ENCODE assay signal across 8 mouse cellular contexts in genomic region chr4:45107066-45107465, GRCm38 (mm10). TPM values are rescaled to one million over a fixed set of nuclear protein-coding genes. Genes with fewer than 3 reads are reported as not detected.
DNase-seq lines count a peak whose midpoint lies in the region; ATAC-seq and TF ChIP-seq lines count a peak whose summit lies in the region.

No protein-coding gene starts in this region.

- ATAC-seq in forebrain, postnatal 0 days, result no peak
- ATAC-seq in limb, embryonic 13.5 days (ENCODE audit: low FRiP score, low read depth), result no peak
- no peak for ATAC-seq in activated CD4-positive, CD25-positive, alpha-beta regulatory T cell, adult 4 months

- H3K4me2 ChIP-seq in forebrain, postnatal 0 days (ENCODE audit: low read depth), result peak overlapping the region; percentile 58
- H3K4me2 ChIP-seq in limb, embryonic 13.5 days (replicated peaks), result peak overlapping the region; percentile 86

- no peak for TF ChIP-seq CTCF in forebrain, postnatal 0 days (IDR thresholded peaks at IDR 0.05; ENCODE audit: low read depth)

- no peaks in the 10 kb centered on the region for H3K9me3 ChIP-seq in forebrain, postnatal 0 days (ENCODE audit: low read length)
- no peaks in the 10 kb centered on the region for H3K9me3 ChIP-seq in limb, embryonic 13.5 days

- peak; percentile 10 for DNase-seq in thymus, postnatal 14 days
- no peak for DNase-seq in thymus, postnatal 25 days
- DNase-seq in forebrain, postnatal 0 days, result no peak
- DNase-seq in right cerebral cortex, postnatal 4 days, result no peak
- DNase-seq in ovary, postnatal 36 days (ENCODE audit: low spot score), result no peak
- DNase-seq in gastrocnemius, adult 8-10 months (ENCODE audit: low spot score in 2 of 2), result no peak

- WGBS in forebrain, postnatal 0 days, result 5% methylated on average over 4 of the region's 4 CpGs
- 11% methylated on average over 4 of the region's 4 CpGs for WGBS in limb, embryonic 13.5 days

- no peaks in the 10 kb centered on the region for H3K27me3 ChIP-seq in forebrain, postnatal 0 days (ENCODE audit: insufficient read depth, low read length)
- H3K27me3 ChIP-seq in limb, embryonic 13.5 days, result no peaks in the 10 kb centered on the region

- peaks cover 24% of the 10 kb centered on the region; the same call in 1 of the 2 replicates for H3K36me3 ChIP-seq in forebrain, postnatal 0 days (ENCODE audit: insufficient read depth)
- peaks cover 33% of the 10 kb centered on the region for H3K36me3 ChIP-seq in limb, embryonic 13.5 days

- H3K27ac ChIP-seq in forebrain, postnatal 0 days (ENCODE audit: low read depth, low read length), result no peak overlapping the region
- no peak overlapping the region for H3K27ac ChIP-seq in limb, embryonic 13.5 days

- peaks cover 10% of the 10 kb centered on the region for H3K4me1 ChIP-seq in forebrain, postnatal 0 days (ENCODE audit: insufficient read depth)
- H3K4me1 ChIP-seq in limb, embryonic 13.5 days, result peaks cover 16% of the 10 kb centered on the region

- H3K4me3 ChIP-seq in forebrain, postnatal 0 days (ENCODE audit: low read depth, low read length), result peak overlapping the region; percentile 70
- peak overlapping the region; percentile 94 for H3K4me3 ChIP-seq in limb, embryonic 13.5 days

- peak overlapping the region; percentile 78 for H3K9ac ChIP-seq in forebrain, postnatal 0 days
- H3K9ac ChIP-seq in limb, embryonic 13.5 days, result peak overlapping the region; percentile 95

RNA-seq across cellular contexts. Expression of gene Tomm5, which starts 0.8 kb away (rescaled TPM):
- total RNA-seq in forebrain, postnatal 0 days (2014; rRNA removed), result 114 and 143 TPM in 2 replicates
- polyA plus RNA-seq in forebrain, postnatal 0 days (2015; fragmentation: Nextera tagmentation; extraction: Ambion mirVana), result 208 and 264 TPM in 2 replicates
- 213 and 223 TPM in 2 replicates for polyA plus RNA-seq in limb, embryonic 13.5 days (2015; fragmentation: Nextera tagmentation; extraction: Ambion mirVana)
- polyA plus RNA-seq in activated CD4-positive, CD25-positive, alpha-beta regulatory T cell, adult 4 months (2017; shearing (Covaris generic)), result 100 to 1,000 TPM; 150 TPM
- total RNA-seq in gastrocnemius, adult 8-10 months (2022), result 10 to 100 TPM; 67.7 to 76.8 (median 68.6) TPM

RNA-seq across cellular contexts. Expression of gene Fbxo10, which starts 22.7 kb away (rescaled TPM):
- 24.0 and 28.8 TPM in 2 replicates for total RNA-seq in forebrain, postnatal 0 days (2014; rRNA removed)
- polyA plus RNA-seq in forebrain, postnatal 0 days (2015; fragmentation: Nextera tagmentation; extraction: Ambion mirVana), result 11.6 and 13.5 TPM in 2 replicates
- polyA plus RNA-seq in limb, embryonic 13.5 days (2015; fragmentation: Nextera tagmentation; extraction: Ambion mirVana), result 17.9 and 19.2 TPM in 2 replicates
- polyA plus RNA-seq in activated CD4-positive, CD25-positive, alpha-beta regulatory T cell, adult 4 months (2017; shearing (Covaris generic)), result under 1 TPM; 0.62 to 0.93 TPM
- total RNA-seq in gastrocnemius, adult 8-10 months (2022), result 1 to 10 TPM; 1.4 to 2.6 (median 1.9) TPM
